Mouse (Mus musculus) small intestine, adult 2 months (tissue): ENCODE measurements at regions not wholly inside any gene's neighbourhood (a gene's known extent, or its start where the extent isn't known, plus 50 kb on each side); places are given as distances from the start of the nearest gene placed in this dataset.

Experiments used
- H3K27ac ChIP-seq: fragments of 200-500 bp; 2 replicates; pipeline ENCODE4 v1.5.1; 2012; ENCODE audit warnings: low read depth, low read length, control low read depth, inconsistent platforms; ENCODE audit not compliant: insufficient read depth
- H3K27me3 ChIP-seq: fragments of 200-500 bp; 2 replicates; pipeline ENCODE4 v1.6.1; 2012; ENCODE audit warnings: mild to moderate bottlenecking, moderate library complexity, low read length, inconsistent platforms; ENCODE audit not compliant: control insufficient read depth, insufficient read depth
- H3K36me3 ChIP-seq: fragments of 200-500 bp; 2 replicates; pipeline ENCODE4 v1.6.1; 2012; ENCODE audit warnings: mild to moderate bottlenecking, low read length, control low read depth, inconsistent platforms; ENCODE audit not compliant: control insufficient read depth, insufficient read depth
- H3K4me1 ChIP-seq: fragments of 200-500 bp; 2 replicates; pipeline ENCODE4 v1.6.1; 2012; ENCODE audit warnings: low read length, inconsistent platforms, mixed read lengths; ENCODE audit not compliant: control insufficient read depth, insufficient read depth, insufficient read length
- H3K4me3 ChIP-seq: fragments of 200-500 bp; 2 replicates; pipeline ENCODE4 v1.5.1; 2012; ENCODE audit warnings: low read depth, mild to moderate bottlenecking, control low read depth, inconsistent platforms, low read length, moderate library complexity
- CTCF ChIP-seq: fragments of 200-500 bp; IDR thresholded peaks from 2 replicates; pipeline ENCODE4 v1.5.1; 2012; ENCODE audit warnings: low read depth, mild to moderate bottlenecking, control low read depth, inconsistent platforms, low read length, moderate library complexity, mixed read lengths; ENCODE audit not compliant: insufficient replicate concordance, insufficient read length; ENCODE audit errors: extremely low read depth
- POLR2A ChIP-seq: fragments of 200-500 bp; IDR thresholded peaks from 2 replicates; pipeline ENCODE4 v1.6.1; 2012; ENCODE audit warnings: low read depth, mild to moderate bottlenecking, control low read depth, inconsistent platforms, low read length, moderate library complexity
- WGBS: fragments of 180-500 bp; shearing (Covaris S2); methylation state at CpG from one replicate; pipeline ENCODE4 v1.1.7; 2018; 5-methylcytosine and 5-hydroxymethylcytosine counted together

- H3K4me1 ChIP-seq, result no peaks in the 10 kb centered on the region
- TF ChIP-seq POLR2A (no peak), CTCF (no peak)
- H3K27me3 ChIP-seq, result no peaks in the 10 kb centered on the region
- WGBS, result 52% methylated on average over 2 of the region's 2 CpGs
- H3K36me3 ChIP-seq, result no peaks in the 10 kb centered on the region
- H3K27ac ChIP-seq, result no peak overlapping the region
- no peak overlapping the region for H3K4me3 ChIP-seq
Measured at GRCm38 (mm10) chr7:134610159-134610558, 60.3 kb upstream of the Dock1 start.

DNA sequence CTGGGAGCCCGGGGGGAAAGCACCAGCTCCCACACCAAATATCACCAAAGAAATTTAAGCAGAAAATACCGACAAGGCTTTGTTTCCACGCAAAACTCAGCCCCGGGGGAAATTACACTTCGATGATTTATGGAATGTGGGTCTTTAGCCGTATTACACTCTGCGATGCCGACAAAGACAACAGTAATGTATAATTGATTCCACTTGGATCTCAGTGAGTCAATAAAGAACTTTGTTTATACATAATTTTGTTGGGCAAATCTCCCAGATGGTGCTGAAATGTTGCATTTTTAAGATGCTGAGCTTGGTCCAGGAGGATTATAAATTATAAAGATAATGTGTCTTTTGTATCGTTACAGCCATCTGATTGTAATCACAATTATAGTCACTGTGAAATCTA, 59.1 kb upstream of the Dock1 start:
- no peak overlapping the region for H3K4me3 ChIP-seq
- H3K27ac ChIP-seq, result no peak overlapping the region
- no peaks in the 10 kb centered on the region for H3K36me3 ChIP-seq
- H3K27me3 ChIP-seq, result no peaks in the 10 kb centered on the region
- no peaks in the 10 kb centered on the region for H3K4me1 ChIP-seq
- 83% methylated on average over 9 of the region's 9 CpGs for WGBS
- TF ChIP-seq POLR2A (no peak), CTCF (no peak)

DNA sequence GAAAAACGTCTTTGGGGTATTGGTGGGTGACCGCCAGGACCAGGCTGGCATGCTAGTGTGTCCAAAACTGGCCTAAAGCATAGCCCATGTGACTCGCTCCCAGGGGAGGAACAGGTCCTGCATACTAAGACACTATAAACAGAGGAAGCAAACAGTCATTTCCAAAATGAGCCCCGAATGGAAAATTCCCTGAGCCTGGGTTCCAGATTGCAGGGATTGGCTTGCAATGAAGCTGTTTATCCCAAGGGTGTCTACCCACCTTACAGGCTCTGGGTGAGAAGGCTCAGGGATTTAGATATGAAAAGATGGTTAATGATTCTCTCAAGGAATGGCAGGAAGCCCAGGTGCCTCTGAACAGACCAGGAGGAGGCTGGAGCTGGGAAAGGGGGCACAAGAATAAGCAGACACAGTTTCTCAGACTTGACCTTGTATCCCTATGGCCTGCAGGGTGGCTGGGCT, 58.2 kb upstream of the Dock1 start:
- no peak overlapping the region for H3K4me3 ChIP-seq
- H3K27ac ChIP-seq, result no peak overlapping the region
- H3K36me3 ChIP-seq, result no peaks in the 10 kb centered on the region
- H3K4me1 ChIP-seq, result no peaks in the 10 kb centered on the region
- WGBS, result 50% methylated on average over 4 of the region's 4 CpGs
- TF ChIP-seq POLR2A (no peak), CTCF (no peak)
- H3K27me3 ChIP-seq, result no peaks in the 10 kb centered on the region

DNA sequence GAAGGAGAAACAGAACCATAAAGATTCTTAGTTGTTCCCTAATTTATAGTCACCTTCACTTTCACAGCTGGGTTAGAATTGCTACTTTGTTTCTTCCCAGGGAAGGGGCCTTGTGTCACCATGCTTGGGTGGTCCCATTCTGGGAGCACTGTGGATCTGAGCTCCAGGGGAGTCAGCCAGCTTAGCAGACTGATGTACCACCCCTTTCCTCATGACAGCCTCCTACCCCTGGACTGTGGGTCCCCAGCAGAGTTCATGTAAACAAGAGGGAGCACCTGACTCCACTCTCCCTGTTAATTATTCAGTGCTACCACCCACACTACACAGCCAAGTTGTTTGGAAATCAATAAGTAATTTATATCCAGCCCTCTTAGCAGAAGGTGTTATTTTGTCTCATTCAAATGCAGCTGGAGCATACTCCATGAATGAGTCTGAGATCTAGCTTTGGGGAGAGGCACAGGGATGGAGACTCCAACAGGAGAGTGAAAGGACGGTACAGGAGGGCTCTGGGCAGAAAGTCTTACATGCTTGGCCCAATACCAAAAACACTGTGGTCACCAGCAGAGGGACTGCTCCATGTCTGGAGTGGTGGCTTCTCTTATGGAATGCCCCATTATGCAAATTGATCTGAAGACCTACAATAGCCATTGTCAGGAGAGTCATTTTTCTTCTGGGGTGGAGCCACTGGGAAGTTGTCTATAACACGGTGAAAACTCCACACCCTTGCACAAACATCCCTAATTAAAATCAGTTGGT, 51.1 kb upstream of the Dock1 start:
- H3K27ac ChIP-seq, result no peak overlapping the region
- no peaks in the 10 kb centered on the region for H3K27me3 ChIP-seq
- no peaks in the 10 kb centered on the region for H3K36me3 ChIP-seq
- no peak for TF ChIP-seq CTCF
- TF ChIP-seq POLR2A, result no peak
- 20% methylated on average over 2 of the region's 2 CpGs for WGBS
- no peaks in the 10 kb centered on the region for H3K4me1 ChIP-seq
- H3K4me3 ChIP-seq, result no peak overlapping the region

- TF ChIP-seq POLR2A (no peak), CTCF (no peak)
- Histone ChIP-seq H3K4me1 (no peaks in the 10 kb centered on the region), H3K27me3 (no peaks in the 10 kb centered on the region), H3K27ac (no peak overlapping the region), H3K4me3 (no peak overlapping the region), H3K36me3 (no peaks in the 10 kb centered on the region)
- WGBS, result 73% methylated on average over 5 of the region's 5 CpGs
Measured at GRCm38 (mm10) chr7:134620006-134620405, 50.4 kb upstream of the Dock1 start.
